Mouse (Mus musculus) frontal cortex, postnatal 36 days (tissue): ENCODE measurements around the gene Atrnl1.
"Not testable (repeated sequence)": the region's sequence is repeated elsewhere in the genome, so short reads cannot be mapped to it uniquely, and the experiment has no call there.

Experiments
- DNase-seq, 2 experiments: peaks; one replicate each; pipeline ENCODE4 v3.0.0; 2022; ENCODE audit warnings: low spot score in 2 of 2

Atrnl1 gene

GRCm38 (mm10) chr19:58029661-58030060 is 418.8 kb downstream of the Atrnl1 start:
- peak; percentile 68 to 89 for DNase-seq

GRCm38 (mm10) chr19:58033241-58033640 is 422.4 kb downstream of the Atrnl1 start:
- no peak for DNase-seq

- DNase-seq = no peak
Measured at GRCm38 (mm10) chr19:58036166-58036565, 425.3 kb downstream of the Atrnl1 start.

GRCm38 (mm10) chr19:58043120-58043519 is 432.3 kb downstream of the Atrnl1 start:
- DNase-seq = no peak

GRCm38 (mm10) chr19:58043550-58043949 is 432.7 kb downstream of the Atrnl1 start:
- no peak for DNase-seq

- DNase-seq = no peak
Measured at GRCm38 (mm10) chr19:58044816-58045215, 434.0 kb downstream of the Atrnl1 start.

- DNase-seq = no peak
Measured at GRCm38 (mm10) chr19:58046656-58047055, 435.8 kb downstream of the Atrnl1 start.

GRCm38 (mm10) chr19:58050410-58050809 is 439.6 kb downstream of the Atrnl1 start:
- not testable (repeated sequence) for DNase-seq

- DNase-seq = no peak
Measured at GRCm38 (mm10) chr19:58050986-58051385, 440.2 kb downstream of the Atrnl1 start.

- DNase-seq = no peak
Measured at GRCm38 (mm10) chr19:58051905-58052304, 441.1 kb downstream of the Atrnl1 start.

GRCm38 (mm10) chr19:58052444-58053135 is 441.8 kb downstream of the Atrnl1 start:
- DNase-seq = no peak

GRCm38 (mm10) chr19:58059719-58060118 is 448.9 kb downstream of the Atrnl1 start:
- no peak for DNase-seq

- DNase-seq = no peak
Measured at GRCm38 (mm10) chr19:58060199-58060853, 449.5 kb downstream of the Atrnl1 start.

- DNase-seq = no peak
Measured at GRCm38 (mm10) chr19:58060854-58061358, 450.1 kb downstream of the Atrnl1 start.

- DNase-seq = no peak
Measured at GRCm38 (mm10) chr19:58061933-58062332, 451.1 kb downstream of the Atrnl1 start.

- DNase-seq = no peak
Measured at GRCm38 (mm10) chr19:58063541-58063940, 452.7 kb downstream of the Atrnl1 start.

GRCm38 (mm10) chr19:58064116-58065000 is 453.5 kb downstream of the Atrnl1 start:
- no peak for DNase-seq

GRCm38 (mm10) chr19:58065001-58065314 is 454.1 kb downstream of the Atrnl1 start:
- no peak for DNase-seq

- DNase-seq = no peak
Measured at GRCm38 (mm10) chr19:58065514-58065913, 454.7 kb downstream of the Atrnl1 start.

GRCm38 (mm10) chr19:58068114-58068513 is 457.3 kb downstream of the Atrnl1 start:
- no peak for DNase-seq

- no peak for DNase-seq
Measured at GRCm38 (mm10) chr19:58068958-58069357, 458.1 kb downstream of the Atrnl1 start.

- DNase-seq = no peak
Measured at GRCm38 (mm10) chr19:58072404-58072803, 461.6 kb downstream of the Atrnl1 start.
